Mouse (Mus musculus): Measurements from ENCODE around the gene Fkrp. TPM values are rescaled to one million over a fixed set of nuclear protein-coding genes. Genes with fewer than 3 reads are reported as not detected.

The Fkrp gene
- total RNA-seq, 2 experiments from 2014 or later: 46.7 to 47.7 TPM

Other genes with a start within 250 kb of the Fkrp start
- 100 to 1,000 TPM; 125 to 127 TPM for gene Arhgap35, start 201.7 kb downstream of the Fkrp start, total RNA-seq (2021)
- gene Ceacam15, start 141.0 kb downstream of the Fkrp start, total RNA-seq (2021): not detected
- gene Ceacam9, start 94.8 kb downstream of the Fkrp start, total RNA-seq (2021): not detected
- gene Ap2s1, start 78.3 kb downstream of the Fkrp start, total RNA-seq (2021): 100 to 1,000 TPM; 278 to 315 TPM
- gene Slc1a5, start 35.4 kb downstream of the Fkrp start, total RNA-seq (2021): 1 to 10 TPM; 2.4 to 3.5 TPM
- 100 to 1,000 TPM; 322 to 327 TPM for gene Strn4, start 843 bp downstream of the Fkrp start, total RNA-seq (2021)
- 1 to 10 TPM; 5.2 to 6.9 TPM for gene Prkd2, start 26.2 kb upstream of the Fkrp start, total RNA-seq (2021)
- gene Dact3, start 58.6 kb upstream of the Fkrp start, total RNA-seq (2021): 100 to 1,000 TPM; 150 to 160 TPM
- gene Gng8, start 75.1 kb upstream of the Fkrp start, total RNA-seq (2021): 1 to 10 TPM; 2.5 to 3.2 TPM
- gene Ptgir, start 89.8 kb upstream of the Fkrp start, total RNA-seq (2021): under 1 TPM in 1 of 2 experiments, not detected in 1; 0.09 TPM
- 1,000 to 10,000 TPM; 2,256 to 2,439 TPM for gene Calm3, start 107.4 kb upstream of the Fkrp start, total RNA-seq (2021)
- gene Pnmal2, start 128.0 kb upstream of the Fkrp start, total RNA-seq (2021): 100 to 1,000 TPM; 320 to 337 TPM
- gene Pnmal1, start 142.9 kb upstream of the Fkrp start, total RNA-seq (2021): 100 to 1,000 TPM; 104 to 117 TPM
- gene Gm42372, start 166.4 kb upstream of the Fkrp start, total RNA-seq (2021): 10 to 100 TPM; 52.6 to 53.6 TPM
- gene Ccdc8, start 176.0 kb upstream of the Fkrp start, total RNA-seq (2021): 1 to 10 TPM; 2.2 to 2.5 TPM
- gene Ppp5c, start 211.2 kb upstream of the Fkrp start, total RNA-seq (2021): 100 to 1,000 TPM; 150 to 153 TPM
- 1 to 10 TPM; 4.1 to 9.1 TPM for gene Hif3a, start 245.7 kb upstream of the Fkrp start, total RNA-seq (2021)